Mouse (Mus musculus): ENCODE results near the gene Edrf1. TPM values are rescaled to one million over a fixed set of nuclear protein-coding genes. Genes with fewer than 3 reads are reported as not detected.

Gene Edrf1
- polyA plus RNA-seq, 1 experiment: 5.2 TPM

- Histone ChIP-seq H3K36me3 (ENCODE audit: control insufficient read depth, insufficient read depth) (no peaks in the 10 kb centered on the region), H3K4me3 (no peak overlapping the region), H3K79me2 (ENCODE audit: control insufficient read depth, insufficient read depth) (no peaks in the 10 kb centered on the region), H3K27me3 (ENCODE audit: control insufficient read depth, insufficient read depth, insufficient read length) (no peaks in the 10 kb centered on the region), H3ac (ENCODE audit: control insufficient read depth, insufficient read length) (no peak overlapping the region), H3K4me2 (ENCODE audit: low read depth) (no peak overlapping the region)
- TF ChIP-seq REST (IDR thresholded peaks at IDR 0.05; ENCODE audit: insufficient read depth, insufficient read length) (no peak), TCF12 (IDR thresholded peaks at IDR 0.05; ENCODE audit: insufficient read depth, poor library complexity, severe bottlenecking) (no peak), USF1 (IDR thresholded peaks at IDR 0.05; ENCODE audit: low read depth) (no peak), E2F4 (IDR thresholded peaks at IDR 0.05; ENCODE audit: insufficient read depth) (no peak), POLR2A (IDR thresholded peaks at IDR 0.05; ENCODE audit: insufficient read length, low read depth) (no peak), MYOD1 (IDR thresholded peaks at IDR 0.05; ENCODE audit: control insufficient read depth in 1 of 3, insufficient read length in 2 of 3, low read depth in 2 of 3) (no peak), POLR2AphosphoS2 (IDR thresholded peaks at IDR 0.05; ENCODE audit: insufficient read length, low read depth) (no peak), MAX (IDR thresholded peaks at IDR 0.05; ENCODE audit: low read depth) (no peak), CEBPB (IDR thresholded peaks at IDR 0.05; ENCODE audit: insufficient read depth, poor library complexity, severe bottlenecking) (no peak), MYOG (IDR thresholded peaks at IDR 0.05; ENCODE audit: control insufficient read depth in 1 of 3, insufficient read depth in 1 of 3, insufficient read length in 2 of 3, low read depth in 2 of 3) (no peak), TCF3 (IDR thresholded peaks at IDR 0.05; ENCODE audit: insufficient read length, low read depth) (no peak), SRF (IDR thresholded peaks at IDR 0.05; ENCODE audit: control insufficient read depth, insufficient read length, low read depth) (no peak)
Measured at GRCm38 (mm10) chr7:133678716-133679115, 41.4 kb downstream of the Edrf1 start.

GRCm38 (mm10) chr7:133679439-133679838 lies 42.1 kb downstream of the Edrf1 start:
- TF ChIP-seq CEBPB (IDR thresholded peaks at IDR 0.05; ENCODE audit: insufficient read depth, poor library complexity, severe bottlenecking) (no peak), MAX (IDR thresholded peaks at IDR 0.05; ENCODE audit: low read depth) (no peak), MYOG (IDR thresholded peaks at IDR 0.05; ENCODE audit: control insufficient read depth in 1 of 3, insufficient read depth in 1 of 3, insufficient read length in 2 of 3, low read depth in 2 of 3) (no peak), SRF (IDR thresholded peaks at IDR 0.05; ENCODE audit: control insufficient read depth, insufficient read length, low read depth) (no peak), POLR2A (IDR thresholded peaks at IDR 0.05; ENCODE audit: insufficient read length, low read depth) (no peak), POLR2AphosphoS2 (IDR thresholded peaks at IDR 0.05; ENCODE audit: insufficient read length, low read depth) (no peak), E2F4 (IDR thresholded peaks at IDR 0.05; ENCODE audit: insufficient read depth) (no peak), TCF3 (IDR thresholded peaks at IDR 0.05; ENCODE audit: insufficient read length, low read depth) (no peak), USF1 (IDR thresholded peaks at IDR 0.05; ENCODE audit: low read depth) (no peak), MYOD1 (IDR thresholded peaks at IDR 0.05; ENCODE audit: control insufficient read depth in 1 of 3, insufficient read length in 2 of 3, low read depth in 2 of 3) (no peak), REST (IDR thresholded peaks at IDR 0.05; ENCODE audit: insufficient read depth, insufficient read length) (no peak), TCF12 (IDR thresholded peaks at IDR 0.05; ENCODE audit: insufficient read depth, poor library complexity, severe bottlenecking) (no peak)
- H3K36me3 ChIP-seq (ENCODE audit: control insufficient read depth, insufficient read depth): no peaks in the 10 kb centered on the region

DNA sequence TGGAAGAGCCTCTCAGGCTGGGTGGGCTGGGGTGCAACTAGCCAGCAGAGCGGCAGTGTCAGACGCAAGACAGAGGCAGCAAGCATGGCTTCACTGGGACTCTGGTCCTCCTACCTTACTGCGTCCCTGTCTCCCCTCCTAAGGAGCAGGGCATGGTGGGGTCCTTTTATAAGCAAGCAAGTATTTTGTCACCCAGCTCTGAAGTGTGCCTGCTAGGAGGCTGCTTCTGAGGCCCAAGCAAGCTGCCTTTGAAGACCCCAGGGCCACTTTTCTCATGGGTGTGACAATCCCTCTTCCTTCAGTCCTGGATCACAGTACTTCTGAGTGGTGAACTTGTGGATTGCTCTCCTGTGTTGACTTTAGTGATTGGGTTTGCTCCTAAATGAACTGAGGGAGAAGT lies 42.6 kb downstream of the Edrf1 start, which contains the start of gene Mmp21:
TSS of gene Mmp21 (minus strand) at position 101 of the 400 bp plus-strand sequence.
- H3K27me3 ChIP-seq (ENCODE audit: control insufficient read depth, insufficient read depth, insufficient read length): no peaks in the 10 kb centered on the region
- no peak within 1 kb of the TSS for H3K4me3 ChIP-seq
- H3K36me3 ChIP-seq (ENCODE audit: control insufficient read depth, insufficient read depth): no peaks in the 10 kb centered on the region
- no peaks in the 10 kb centered on the region for H3K79me2 ChIP-seq (ENCODE audit: control insufficient read depth, insufficient read depth)
- H3K4me2 ChIP-seq (ENCODE audit: low read depth): no peak within 1 kb of the TSS
- TF ChIP-seq CEBPB (IDR thresholded peaks at IDR 0.05; ENCODE audit: insufficient read depth, poor library complexity, severe bottlenecking): no peak
- no peak for TF ChIP-seq TCF3 (IDR thresholded peaks at IDR 0.05; ENCODE audit: insufficient read length, low read depth)
- no peak for TF ChIP-seq POLR2AphosphoS2 (IDR thresholded peaks at IDR 0.05; ENCODE audit: insufficient read length, low read depth)
- TF ChIP-seq MYOD1 (IDR thresholded peaks at IDR 0.05; ENCODE audit: control insufficient read depth in 1 of 3, insufficient read length in 2 of 3, low read depth in 2 of 3): no peak
- no peak for TF ChIP-seq SRF (IDR thresholded peaks at IDR 0.05; ENCODE audit: control insufficient read depth, insufficient read length, low read depth)
- TF ChIP-seq POLR2A (IDR thresholded peaks at IDR 0.05; ENCODE audit: insufficient read length, low read depth): no peak
- no peak for TF ChIP-seq E2F4 (IDR thresholded peaks at IDR 0.05; ENCODE audit: insufficient read depth)
- no peak for TF ChIP-seq TCF12 (IDR thresholded peaks at IDR 0.05; ENCODE audit: insufficient read depth, poor library complexity, severe bottlenecking)
- TF ChIP-seq USF1 (IDR thresholded peaks at IDR 0.05; ENCODE audit: low read depth): no peak
- TF ChIP-seq REST (IDR thresholded peaks at IDR 0.05; ENCODE audit: insufficient read depth, insufficient read length): no peak
- TF ChIP-seq MAX (IDR thresholded peaks at IDR 0.05; ENCODE audit: low read depth): no peak
- TF ChIP-seq MYOG (IDR thresholded peaks at IDR 0.05; ENCODE audit: control insufficient read depth in 1 of 3, insufficient read depth in 1 of 3, insufficient read length in 2 of 3, low read depth in 2 of 3): no peak
- H3ac ChIP-seq (ENCODE audit: control insufficient read depth, insufficient read length): no peak within 1 kb of the TSS

More at GRCm38 (mm10) chr7:133679439-133679838, 42.1 kb downstream of the Edrf1 start:
- Histone ChIP-seq H3K4me3 (no peak overlapping the region), H3K79me2 (ENCODE audit: control insufficient read depth, insufficient read depth) (no peaks in the 10 kb centered on the region), H3K4me2 (ENCODE audit: low read depth) (no peak overlapping the region), H3K27me3 (ENCODE audit: control insufficient read depth, insufficient read depth, insufficient read length) (no peaks in the 10 kb centered on the region), H3ac (ENCODE audit: control insufficient read depth, insufficient read length) (no peak overlapping the region)

GRCm38 (mm10) chr7:133683626-133684025 lies 46.3 kb downstream of the Edrf1 start:
- Histone ChIP-seq H3K36me3 (ENCODE audit: control insufficient read depth, insufficient read depth) (peaks cover 3% of the 10 kb centered on the region), H3K79me2 (ENCODE audit: control insufficient read depth, insufficient read depth) (no peaks in the 10 kb centered on the region), H3K27me3 (ENCODE audit: control insufficient read depth, insufficient read depth, insufficient read length) (no peaks in the 10 kb centered on the region), H3K4me2 (ENCODE audit: low read depth) (no peak overlapping the region), H3K4me3 (no peak overlapping the region), H3ac (ENCODE audit: control insufficient read depth, insufficient read length) (no peak overlapping the region)
- TF ChIP-seq E2F4 (IDR thresholded peaks at IDR 0.05; ENCODE audit: insufficient read depth): no peak

- H3K4me3 ChIP-seq: no peak overlapping the region
- H3K79me2 ChIP-seq (ENCODE audit: control insufficient read depth, insufficient read depth): no peaks in the 10 kb centered on the region
- no peak overlapping the region for H3ac ChIP-seq (ENCODE audit: control insufficient read depth, insufficient read length)
- TF ChIP-seq TCF3 (IDR thresholded peaks at IDR 0.05; ENCODE audit: insufficient read length, low read depth) (no peak), MAX (IDR thresholded peaks at IDR 0.05; ENCODE audit: low read depth) (no peak), CEBPB (IDR thresholded peaks at IDR 0.05; ENCODE audit: insufficient read depth, poor library complexity, severe bottlenecking) (no peak), POLR2AphosphoS2 (IDR thresholded peaks at IDR 0.05; ENCODE audit: insufficient read length, low read depth) (no peak), SRF (IDR thresholded peaks at IDR 0.05; ENCODE audit: control insufficient read depth, insufficient read length, low read depth) (no peak), E2F4 (IDR thresholded peaks at IDR 0.05; ENCODE audit: insufficient read depth) (no peak), MYOG (IDR thresholded peaks at IDR 0.05; ENCODE audit: control insufficient read depth in 1 of 3, insufficient read depth in 1 of 3, insufficient read length in 2 of 3, low read depth in 2 of 3) (no peak), MYOD1 (IDR thresholded peaks at IDR 0.05; ENCODE audit: control insufficient read depth in 1 of 3, insufficient read length in 2 of 3, low read depth in 2 of 3) (no peak), TCF12 (IDR thresholded peaks at IDR 0.05; ENCODE audit: insufficient read depth, poor library complexity, severe bottlenecking) (no peak), POLR2A (IDR thresholded peaks at IDR 0.05; ENCODE audit: insufficient read length, low read depth) (no peak), REST (IDR thresholded peaks at IDR 0.05; ENCODE audit: insufficient read depth, insufficient read length) (no peak), USF1 (IDR thresholded peaks at IDR 0.05; ENCODE audit: low read depth) (no peak)
- peaks cover 8% of the 10 kb centered on the region for H3K36me3 ChIP-seq (ENCODE audit: control insufficient read depth, insufficient read depth)
- no peaks in the 10 kb centered on the region for H3K27me3 ChIP-seq (ENCODE audit: control insufficient read depth, insufficient read depth, insufficient read length)
- H3K4me2 ChIP-seq (ENCODE audit: low read depth): no peak overlapping the region
Measured at GRCm38 (mm10) chr7:133684110-133684509, 46.8 kb downstream of the Edrf1 start.
